Mouse (Mus musculus) heart, postnatal 25 days (tissue): Measurements from ENCODE around the gene 4933415A04Rik. TPM values are rescaled to one million over a fixed set of nuclear protein-coding genes. Genes with fewer than 3 reads are reported as not detected.

ENCODE experiments used
- DNase-seq: peaks from one replicate; pipeline ENCODE4 v3.0.0; 2022; ENCODE audit warnings: low spot score
- intact Hi-C: fragments of 180-260 bp; cut with DNase I; formaldehyde crosslinking; loops from one replicate; pipeline ENCODE4 v1.15.1; 2025
- total RNA-seq, 2 experiments: library from RNA; stranded (reverse); gene quantifications; 2 replicates each; pipeline ENCODE4 v1.2.3; 2021

Gene 4933415A04Rik
- total RNA-seq, 2 experiments from 2014 or later, result 0.49 to 0.67 TPM

GRCm38 (mm10) chr11:43569188-43569587, 17.7 kb upstream of the 4933415A04Rik start:
- DNase-seq, result no peak
- intact Hi-C loops, result loop anchor here (5.0 kb wide), 1 partner anchor 42 kb away; the partner anchor contains the start of gene Ccnjl

GRCm38 (mm10) chr11:43569595-43569994, 17.2 kb upstream of the 4933415A04Rik start:
- peak; percentile 72 for DNase-seq
- intact Hi-C loops, result loop anchor here (5.0 kb wide), 1 partner anchor 42 kb away; the partner anchor contains the start of gene Ccnjl

- DNase-seq, result no peak
- intact Hi-C loops, result no loop called here
Measured at GRCm38 (mm10) chr11:43575061-43575375, 11.8 kb upstream of the 4933415A04Rik start.

GRCm38 (mm10) chr11:43575376-43576151, 11.3 kb upstream of the 4933415A04Rik start:
- DNase-seq, result no peak

GRCm38 (mm10) chr11:43577713-43578478, 8.9 kb upstream of the 4933415A04Rik start:
- intact Hi-C loops, result no loop called here
- no peak for DNase-seq

More at GRCm38 (mm10) chr11:43575376-43576151, 11.3 kb upstream of the 4933415A04Rik start:
- intact Hi-C loops, result no loop called here

- intact Hi-C loops, result loop anchor here (1.0 kb wide), 1 partner anchor 91 kb away; no protein-coding TSS in a partner anchor
- DNase-seq, result no peak
Measured at GRCm38 (mm10) chr11:43585211-43586005, 1.4 kb upstream of the 4933415A04Rik start.

- no peak for DNase-seq
- intact Hi-C loops, result no loop called here
Measured at GRCm38 (mm10) chr11:43589530-43590072, 2.8 kb downstream of the 4933415A04Rik start.

- DNase-seq, result no peak
- intact Hi-C loops, result no loop called here
Measured at GRCm38 (mm10) chr11:43601440-43601839, 14.6 kb downstream of the 4933415A04Rik start, which contains the start of gene Fabp6. Gene Fabp6 (minus strand): TSS chr11:43601540.

- intact Hi-C loops, result no loop called here
- no peak for DNase-seq
Measured at GRCm38 (mm10) chr11:43604207-43604606, 17.4 kb downstream of the 4933415A04Rik start.

- intact Hi-C loops, result no loop called here
- no peak for DNase-seq
Measured at GRCm38 (mm10) chr11:43604891-43605290, 18.1 kb downstream of the 4933415A04Rik start.

- intact Hi-C loops, result no loop called here
- no peak for DNase-seq
Measured at GRCm38 (mm10) chr11:43605859-43606258, 19.0 kb downstream of the 4933415A04Rik start.

- intact Hi-C loops, result no loop called here
- no peak for DNase-seq
Measured at GRCm38 (mm10) chr11:43608440-43608839, 21.6 kb downstream of the 4933415A04Rik start.

GRCm38 (mm10) chr11:43610006-43610661, 23.3 kb downstream of the 4933415A04Rik start:
- intact Hi-C loops, result loop anchor here (5.0 kb wide), 1 partner anchor 72 kb away; the partner anchor contains the start of gene Pwwp2a
- no peak for DNase-seq

- intact Hi-C loops, result loop anchor here (5.0 kb wide), 1 partner anchor 72 kb away; the partner anchor contains the start of gene Pwwp2a
- no peak for DNase-seq
Measured at GRCm38 (mm10) chr11:43610662-43611033, 23.8 kb downstream of the 4933415A04Rik start.

- DNase-seq, result peak; percentile 20
- intact Hi-C loops, result loop anchor here (5.0 kb wide), 1 partner anchor 69 kb away; the partner anchor contains the start of gene Pwwp2a
Measured at GRCm38 (mm10) chr11:43612834-43613488, 26.1 kb downstream of the 4933415A04Rik start.

- peak; percentile 36 for DNase-seq
- intact Hi-C loops, result no loop called here
Measured at GRCm38 (mm10) chr11:43617924-43618323, 31.1 kb downstream of the 4933415A04Rik start.

GRCm38 (mm10) chr11:43618403-43618802, 31.6 kb downstream of the 4933415A04Rik start:
- intact Hi-C loops, result no loop called here
- DNase-seq, result no peak

- intact Hi-C loops, result no loop called here
- no peak for DNase-seq
Measured at GRCm38 (mm10) chr11:43621769-43622168, 34.9 kb downstream of the 4933415A04Rik start.

GRCm38 (mm10) chr11:43624341-43624740, 37.5 kb downstream of the 4933415A04Rik start:
- DNase-seq, result no peak
- intact Hi-C loops, result no loop called here
